Mouse (Mus musculus) megakaryocyte, adult 5-6 weeks (primary cell): ENCODE results near the gene Notch2. TPM values are rescaled to one million over a fixed set of nuclear protein-coding genes. Genes with fewer than 3 reads are reported as not detected.

ENCODE experiments used
- total RNA-seq, 2 experiments: library from RNA; stranded (forward) in 1 of 2; stranded (reverse) in 1 of 2; fragments of 153-499, 151-499 nt in 1 of 2; fragments of 221-1000, 200-1000 nt in 1 of 2; gene quantifications; 2 replicates each; pipeline versions ENCODE4 v1.2.3 to v1.2.4; 2015 to 2017

Gene Notch2
- total RNA-seq, 2 experiments from 2014 or later, result 81.7 to 97.4 TPM

Other genes with a start within 250 kb of the Notch2 start
- 7.5 and 7.9 TPM in 2 replicates for gene Pde4dip, start 124.8 kb upstream of the Notch2 start, total RNA-seq (2015)
- 10.9 and 14.4 TPM in 2 replicates for gene Pde4dip, start 124.8 kb upstream of the Notch2 start, total RNA-seq (2017)
- 83.9 and 98.2 TPM in 2 replicates for gene Sec22b, start 112.3 kb upstream of the Notch2 start, total RNA-seq (2015)
- gene Sec22b, start 112.3 kb upstream of the Notch2 start, total RNA-seq (2017), result 51.7 and 69.2 TPM in 2 replicates
- gene Adam30, start 147.1 kb downstream of the Notch2 start, total RNA-seq (2015), result 0.18 TPM in 1 of 2 replicates, not detected in the other
- 0.04 TPM in 1 of 2 replicates, not detected in the other for gene Adam30, start 147.1 kb downstream of the Notch2 start, total RNA-seq (2017)
- not detected in 2 replicates for gene Reg4, start 208.6 kb downstream of the Notch2 start, total RNA-seq (2015)
- gene Reg4, start 208.6 kb downstream of the Notch2 start, total RNA-seq (2017), result not detected in 2 replicates